Mouse (Mus musculus) neural tube, embryonic 13.5 days (tissue): ENCODE measurements at regions not wholly inside any gene's neighbourhood (a gene's known extent, or its start where the extent isn't known, plus 50 kb on each side); places are given as distances from the start of the nearest gene placed in this dataset.

Experiments used
- ATAC-seq: fragments of 200-750 bp; cut with Nextera tagmentation; 2 replicates; pipeline ENCODE4 v1.8.0; 2017; ENCODE audit warnings: low read depth, mild to moderate bottlenecking, moderate TSS enrichment, moderate library complexity
- H3K27ac ChIP-seq: fragments of 300-500 bp; sonication (generic); replicated peaks from 2 replicates; pipeline ENCODE4 v1.5.1; 2015; ENCODE audit warnings: moderate library complexity, mild to moderate bottlenecking, inconsistent platforms
- H3K27me3 ChIP-seq: fragments of 300-500 bp; sonication (generic); 2 replicates; pipeline ENCODE4 v1.6.1; 2015; ENCODE audit warnings: mild to moderate bottlenecking, inconsistent platforms
- H3K36me3 ChIP-seq: fragments of 300-500 bp; sonication (generic); 2 replicates; pipeline ENCODE4 v1.6.1; 2015; ENCODE audit warnings: mild to moderate bottlenecking, inconsistent platforms
- H3K4me1 ChIP-seq: fragments of 300-500 bp; sonication (generic); replicated peaks from 2 replicates; pipeline ENCODE4 v1.6.1; 2015; ENCODE audit warnings: inconsistent platforms
- H3K4me2 ChIP-seq: fragments of 300-500 bp; sonication (generic); 2 replicates; pipeline ENCODE4 v1.6.1; 2015; ENCODE audit warnings: inconsistent platforms, mild to moderate bottlenecking, moderate library complexity
- H3K4me3 ChIP-seq: fragments of 300-500 bp; sonication (generic); 2 replicates; pipeline ENCODE4 v1.5.1; 2015; ENCODE audit warnings: mild to moderate bottlenecking, inconsistent platforms
- H3K9ac ChIP-seq: fragments of 300-500 bp; sonication (generic); 2 replicates; pipeline ENCODE4 v1.6.1; 2015; ENCODE audit warnings: moderate library complexity, mild to moderate bottlenecking, inconsistent platforms
- H3K9me3 ChIP-seq: fragments of 300-500 bp; sonication (generic); 2 replicates; pipeline ENCODE4 v1.6.1; 2016; ENCODE audit warnings: inconsistent platforms
- WGBS: fragments of 180-500 bp; shearing (Covaris S2); methylation state at CpG from one replicate; pipeline ENCODE4 v1.1.7; 2015; 5-methylcytosine and 5-hydroxymethylcytosine counted together

- 91% methylated on average over 4 of the region's 4 CpGs for WGBS
- no peaks in the 10 kb centered on the region for H3K9me3 ChIP-seq
- no peak overlapping the region for H3K4me2 ChIP-seq
- no peak overlapping the region for H3K9ac ChIP-seq
- no peak overlapping the region for H3K27ac ChIP-seq
- no peak for ATAC-seq
- H3K36me3 ChIP-seq, result no peaks in the 10 kb centered on the region
- H3K4me1 ChIP-seq, result no peaks in the 10 kb centered on the region
- H3K27me3 ChIP-seq, result no peaks in the 10 kb centered on the region
- no peak overlapping the region for H3K4me3 ChIP-seq
Observed at GRCm38 (mm10) chr1:83583041-83583440, 175.0 kb upstream of the Sphkap start.

DNA sequence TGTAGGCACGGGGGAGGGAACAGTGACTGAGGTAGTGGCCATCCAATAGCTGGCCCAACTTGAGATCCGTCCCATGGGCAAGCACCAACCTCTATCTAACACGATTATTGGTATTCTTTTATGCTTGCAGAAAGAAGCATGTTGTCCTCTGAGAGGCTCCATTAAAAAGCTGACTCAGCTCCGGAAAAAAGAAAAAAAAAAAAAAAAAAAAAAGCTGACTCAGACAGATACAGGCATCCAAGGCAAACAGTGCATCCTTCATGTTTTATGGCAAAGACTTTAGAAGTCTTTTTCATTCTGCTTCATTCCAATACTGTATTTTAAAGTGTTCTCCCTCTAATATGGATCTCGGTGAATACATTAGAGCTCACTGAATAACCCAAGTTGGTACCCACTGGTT, 162.0 kb upstream of the Sphkap start:
- Histone ChIP-seq H3K4me2 (no peak overlapping the region), H3K27me3 (no peaks in the 10 kb centered on the region), H3K9ac (no peak overlapping the region), H3K4me1 (no peaks in the 10 kb centered on the region), H3K27ac (no peak overlapping the region), H3K9me3 (no peaks in the 10 kb centered on the region), H3K4me3 (no peak overlapping the region), H3K36me3 (no peaks in the 10 kb centered on the region)
- ATAC-seq, result no peak
- WGBS, result 88% methylated on average over 5 of the region's 5 CpGs

DNA sequence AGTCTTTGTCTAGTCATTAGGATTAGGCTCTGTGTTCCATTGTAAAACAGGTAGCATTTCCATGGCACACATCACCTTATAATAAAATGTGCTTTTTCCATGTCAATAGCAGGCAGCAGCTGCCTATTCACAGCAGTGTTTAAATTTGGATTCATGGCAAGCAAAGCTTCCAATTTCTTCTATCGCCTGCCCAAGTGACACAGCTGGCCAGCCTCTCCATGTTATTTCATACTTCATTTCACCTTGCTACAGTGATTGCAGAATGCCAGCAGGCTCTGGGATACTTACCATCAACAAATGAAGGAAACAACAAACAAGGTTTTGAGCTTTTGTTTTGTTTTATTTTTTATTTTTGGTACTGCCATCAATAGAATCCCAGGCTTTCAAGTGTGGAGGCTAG, 160.7 kb upstream of the Sphkap start:
- Histone ChIP-seq H3K4me3 (no peak overlapping the region), H3K36me3 (no peaks in the 10 kb centered on the region), H3K9me3 (no peaks in the 10 kb centered on the region), H3K4me2 (no peak overlapping the region), H3K4me1 (no peaks in the 10 kb centered on the region), H3K9ac (no peak overlapping the region), H3K27me3 (no peaks in the 10 kb centered on the region), H3K27ac (no peak overlapping the region)
- WGBS, result 58% methylated on average over 1 of the region's 1 CpGs
- ATAC-seq, result no peak

DNA sequence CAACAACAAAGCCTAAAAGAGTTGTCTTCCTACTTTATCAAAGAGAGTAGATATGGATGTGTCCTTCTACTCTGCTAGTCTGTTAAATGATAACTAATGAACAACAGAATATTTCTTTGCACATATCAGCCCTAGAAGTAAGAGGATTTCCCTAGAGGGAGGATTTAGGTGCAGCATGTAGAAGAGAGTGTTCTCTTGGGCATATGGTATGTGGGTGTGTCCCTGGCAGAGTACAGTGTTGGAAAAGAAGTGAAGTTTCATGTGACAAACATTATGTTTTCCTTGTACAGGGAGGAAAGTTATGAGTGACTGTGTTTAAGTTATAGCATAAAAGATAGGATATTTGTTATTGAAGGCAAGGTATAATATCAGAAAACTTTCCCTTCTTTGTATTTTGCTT, 143.6 kb upstream of the Sphkap start:
- no peak overlapping the region for H3K4me3 ChIP-seq
- no peaks in the 10 kb centered on the region for H3K4me1 ChIP-seq
- H3K4me2 ChIP-seq, result no peak overlapping the region
- H3K9ac ChIP-seq, result no peak overlapping the region
- no peak for ATAC-seq
- H3K36me3 ChIP-seq, result no peaks in the 10 kb centered on the region
- no peaks in the 10 kb centered on the region for H3K9me3 ChIP-seq
- no peaks in the 10 kb centered on the region for H3K27me3 ChIP-seq
- H3K27ac ChIP-seq, result no peak overlapping the region

GRCm38 (mm10) chr1:83535461-83535860, 127.5 kb upstream of the Sphkap start:
- H3K9ac ChIP-seq, result no peak overlapping the region
- no peak overlapping the region for H3K4me2 ChIP-seq
- H3K9me3 ChIP-seq, result no peaks in the 10 kb centered on the region
- no peaks in the 10 kb centered on the region for H3K36me3 ChIP-seq
- no peak overlapping the region for H3K27ac ChIP-seq
- no peaks in the 10 kb centered on the region for H3K27me3 ChIP-seq
- H3K4me3 ChIP-seq, result no peak overlapping the region
- H3K4me1 ChIP-seq, result no peaks in the 10 kb centered on the region
- ATAC-seq, result no peak

DNA sequence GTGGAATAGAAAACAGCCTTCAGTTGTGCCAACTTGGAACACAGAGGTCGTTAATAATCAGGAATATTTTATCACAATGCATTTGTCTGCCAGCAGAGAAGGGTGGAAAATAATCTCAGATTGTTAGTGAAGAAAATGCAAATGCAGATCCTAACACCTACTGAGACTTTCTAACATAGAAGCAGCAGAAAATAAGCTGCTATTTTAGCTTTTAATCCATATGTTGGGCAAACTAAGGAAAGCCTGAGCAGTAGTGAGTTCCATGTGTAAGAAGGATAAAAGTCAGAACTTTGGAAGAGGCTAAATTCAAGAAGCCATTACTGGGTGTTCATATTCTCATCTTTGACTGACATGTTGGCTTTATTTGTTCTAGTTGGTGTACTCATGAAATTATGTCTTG, 119.8 kb upstream of the Sphkap start:
- Histone ChIP-seq H3K4me2 (no peak overlapping the region), H3K27ac (no peak overlapping the region), H3K9ac (no peak overlapping the region), H3K27me3 (no peaks in the 10 kb centered on the region), H3K4me3 (no peak overlapping the region), H3K4me1 (no peaks in the 10 kb centered on the region), H3K9me3 (peaks cover 4% of the 10 kb centered on the region; the same call in 1 of the 2 replicates), H3K36me3 (no peaks in the 10 kb centered on the region)
- 69% methylated on average over 1 of the region's 1 CpGs for WGBS
- ATAC-seq, result no peak

DNA sequence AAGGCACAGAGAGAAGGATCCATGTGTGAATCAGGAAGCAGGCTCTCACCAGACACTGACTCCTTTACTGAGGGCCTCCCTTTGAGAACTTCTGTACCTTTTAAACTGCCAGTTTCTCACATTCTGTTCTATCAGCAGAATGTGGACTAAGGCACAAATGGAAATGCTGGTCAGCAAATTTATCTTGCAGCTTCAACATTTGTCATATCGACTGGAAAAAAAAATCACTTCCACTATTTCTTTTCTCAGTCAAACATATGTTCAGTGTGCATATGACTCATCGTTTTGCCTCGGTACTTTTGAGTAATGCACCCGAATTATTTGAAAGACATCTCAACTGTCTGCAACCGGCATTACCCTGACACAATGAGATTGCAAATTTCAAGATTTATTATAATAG, 101.4 kb upstream of the Sphkap start:
- Histone ChIP-seq H3K36me3 (no peaks in the 10 kb centered on the region), H3K27ac (no peak overlapping the region), H3K4me1 (no peaks in the 10 kb centered on the region), H3K4me3 (no peak overlapping the region), H3K9me3 (no peaks in the 10 kb centered on the region), H3K9ac (no peak overlapping the region), H3K27me3 (no peaks in the 10 kb centered on the region), H3K4me2 (no peak overlapping the region)
- no peak for ATAC-seq
- 85% methylated on average over 5 of the region's 5 CpGs for WGBS

DNA sequence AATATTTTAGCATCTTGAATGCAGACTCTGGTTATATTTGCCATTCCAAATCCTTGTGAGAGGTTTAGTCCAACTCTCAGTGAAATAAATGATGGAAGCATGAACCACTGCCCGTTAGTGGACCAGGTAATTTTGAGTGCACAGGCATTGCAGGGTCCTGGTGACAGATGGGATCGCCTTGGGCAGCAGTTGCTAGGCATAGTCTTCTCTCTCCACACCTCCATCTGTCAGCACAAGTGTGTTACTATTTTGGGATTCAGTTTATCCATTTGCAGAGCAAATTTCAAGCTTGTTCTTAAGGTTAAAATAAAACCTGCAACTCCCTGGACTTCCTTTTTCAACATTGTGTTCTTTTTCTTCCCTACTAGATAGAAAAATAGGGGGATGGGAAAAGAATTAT, 97.4 kb upstream of the Sphkap start:
- no peak for ATAC-seq
- 73% methylated on average over 2 of the region's 2 CpGs for WGBS

DNA sequence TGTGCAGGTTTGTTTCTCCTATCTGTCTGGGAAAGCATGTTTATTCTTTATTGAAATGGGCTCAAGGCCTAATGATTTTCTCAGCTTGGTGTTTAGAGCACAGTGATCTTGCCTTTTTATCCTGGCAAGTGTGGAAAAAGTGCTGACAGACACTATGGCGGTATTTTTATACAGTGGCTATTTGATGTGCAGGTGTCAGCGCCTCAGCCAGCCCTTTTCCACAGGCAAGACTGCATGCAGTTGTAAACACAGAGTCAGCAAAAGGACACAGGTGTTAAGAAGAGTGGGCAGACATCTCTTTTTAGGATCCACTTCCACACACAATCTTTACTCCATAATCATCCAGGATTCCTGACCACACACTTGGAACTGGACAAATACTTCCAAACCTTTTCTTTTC, 88.9 kb upstream of the Sphkap start:
- no peak overlapping the region for H3K4me3 ChIP-seq
- H3K4me2 ChIP-seq, result no peak overlapping the region
- H3K9me3 ChIP-seq, result no peaks in the 10 kb centered on the region
- no peak for ATAC-seq
- no peaks in the 10 kb centered on the region for H3K4me1 ChIP-seq
- WGBS, result 91% methylated on average over 2 of the region's 2 CpGs
- no peaks in the 10 kb centered on the region for H3K36me3 ChIP-seq
- H3K27me3 ChIP-seq, result no peaks in the 10 kb centered on the region
- no peak overlapping the region for H3K27ac ChIP-seq
- H3K9ac ChIP-seq, result no peak overlapping the region

More for the DNA sequence above, 97.4 kb upstream of the Sphkap start:
- Histone ChIP-seq H3K4me1 (no peaks in the 10 kb centered on the region), H3K27me3 (no peaks in the 10 kb centered on the region), H3K36me3 (no peaks in the 10 kb centered on the region), H3K9me3 (no peaks in the 10 kb centered on the region), H3K4me2 (no peak overlapping the region), H3K27ac (no peak overlapping the region), H3K9ac (no peak overlapping the region), H3K4me3 (no peak overlapping the region)

DNA sequence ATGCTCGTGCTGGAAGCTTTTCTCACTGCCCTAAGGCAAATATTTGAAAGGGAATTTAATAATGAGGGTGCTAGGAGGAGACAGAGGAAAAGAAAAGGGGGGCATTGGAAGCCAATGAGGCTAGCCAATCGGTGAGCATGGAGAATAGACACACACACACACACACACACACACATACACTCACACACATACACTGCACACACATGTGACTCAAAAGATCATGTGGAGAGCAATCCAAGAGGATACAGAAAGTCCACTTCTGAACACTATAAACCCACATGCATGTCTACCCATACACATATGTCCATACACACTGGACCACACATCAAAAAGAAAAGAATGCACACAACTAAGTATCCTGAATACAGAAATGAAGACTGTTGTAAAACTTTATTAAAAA, 88.4 kb upstream of the Sphkap start:
- no peak for ATAC-seq
- Histone ChIP-seq H3K4me3 (no peak overlapping the region), H3K27ac (0 out of 2 replicates have a peak overlapping the region, but pooled peaks have one; percentile 19), H3K27me3 (no peaks in the 10 kb centered on the region), H3K4me2 (no peak overlapping the region), H3K9ac (no peak overlapping the region), H3K36me3 (no peaks in the 10 kb centered on the region), H3K4me1 (no peaks in the 10 kb centered on the region), H3K9me3 (no peaks in the 10 kb centered on the region)
- 58% methylated on average over 2 of the region's 2 CpGs for WGBS

DNA sequence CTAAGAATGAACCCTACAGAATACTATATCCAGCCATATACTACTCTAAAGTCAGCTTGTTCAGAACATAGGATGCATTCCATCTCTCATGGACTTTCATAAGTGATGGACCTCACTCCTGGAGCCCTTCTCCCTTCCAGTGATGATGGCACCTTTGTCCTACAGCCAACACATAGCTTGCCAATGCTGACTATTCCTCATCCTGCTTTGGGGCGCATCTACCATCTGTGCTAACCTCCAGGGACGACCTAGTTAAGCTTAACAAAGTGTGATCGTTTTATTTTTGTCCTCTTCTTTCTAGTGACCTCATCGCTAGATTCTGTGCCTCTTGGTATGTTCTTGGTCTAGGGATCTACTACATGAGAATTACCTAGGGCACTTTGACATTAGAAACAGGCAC, 87.0 kb upstream of the Sphkap start:
- no peaks in the 10 kb centered on the region for H3K36me3 ChIP-seq
- no peak for ATAC-seq
- H3K27ac ChIP-seq, result no peak overlapping the region; the same call in 1 of the 2 replicates
- 77% methylated on average over 4 of the region's 4 CpGs for WGBS
- no peak overlapping the region for H3K4me3 ChIP-seq
- no peaks in the 10 kb centered on the region for H3K27me3 ChIP-seq
- no peaks in the 10 kb centered on the region for H3K9me3 ChIP-seq
- H3K4me1 ChIP-seq, result no peaks in the 10 kb centered on the region
- H3K4me2 ChIP-seq, result no peak overlapping the region
- H3K9ac ChIP-seq, result no peak overlapping the region

GRCm38 (mm10) chr1:83479111-83479510, 71.1 kb upstream of the Sphkap start:
- 63% methylated on average over 2 of the region's 2 CpGs for WGBS
- no peaks in the 10 kb centered on the region for H3K36me3 ChIP-seq
- no peak overlapping the region for H3K9ac ChIP-seq
- H3K4me3 ChIP-seq, result no peak overlapping the region
- no peaks in the 10 kb centered on the region for H3K4me1 ChIP-seq
- no peaks in the 10 kb centered on the region for H3K27me3 ChIP-seq
- H3K4me2 ChIP-seq, result no peak overlapping the region
- H3K27ac ChIP-seq, result no peak overlapping the region
- ATAC-seq, result no peak
- no peaks in the 10 kb centered on the region for H3K9me3 ChIP-seq
